24 mouse cellular contexts compared by ENCODE assay signal in genomic region chr4:127533726-127534125, GRCm38 (mm10).
"Had no signal": no experiment of that assay in that cellular context is flagged by ENCODE, and none has a peak within 500 bp of the region (broad histone marks: within the 10 kb centered on the region; RNA-seq: fewer than 3 reads in every experiment).

No protein-coding gene starts in this region.

- H3K27ac ChIP-seq: gastrocnemius, adult 2 months; heart, adult 2 months; heart, embryonic 13.5 days; heart, embryonic 15.5 days; hindbrain, embryonic 13.5 days; hindbrain, embryonic 15.5 days; hindbrain, postnatal 0 days; layer of hippocampus, adult 2 months; left cerebral cortex, adult 2 months; limb, embryonic 10.5 days; limb, embryonic 12.5 days; liver, embryonic 12.5 days; liver, embryonic 14.5 days had no signal

- H3K4me1 ChIP-seq: heart, embryonic 13.5 days; heart, embryonic 15.5 days; hindbrain, embryonic 13.5 days; hindbrain, embryonic 15.5 days; limb, embryonic 10.5 days; limb, embryonic 12.5 days; liver, embryonic 12.5 days had no signal

- DNase-seq: gastrocnemius, adult 2 months; gastrocnemius, postnatal 10 days; gastrocnemius, postnatal 25 days; heart, adult 11 months; heart, adult 2 months; heart, postnatal 14 days; heart, postnatal 36 days; kidney, adult 18-20 months; kidney, postnatal 10 days; kidney, postnatal 25 days; liver had no signal

- H3K9me3 ChIP-seq: heart, embryonic 15.5 days; hindbrain, embryonic 15.5 days; limb, embryonic 10.5 days; limb, embryonic 12.5 days had no signal

- H3K9ac ChIP-seq: heart, embryonic 13.5 days; heart, embryonic 15.5 days; hindbrain, embryonic 13.5 days; hindbrain, embryonic 15.5 days; limb, embryonic 12.5 days; liver, embryonic 12.5 days; liver, embryonic 14.5 days had no signal

- H3K4me3 ChIP-seq: gastrocnemius, adult 2 months; heart, adult 2 months; heart, embryonic 13.5 days; heart, embryonic 15.5 days; hindbrain, embryonic 13.5 days; hindbrain, embryonic 15.5 days; layer of hippocampus, adult 2 months; left cerebral cortex, adult 2 months; limb, embryonic 10.5 days; limb, embryonic 12.5 days; liver, embryonic 12.5 days had no signal

- H3K27me3 ChIP-seq: heart, embryonic 13.5 days; heart, embryonic 15.5 days; hindbrain, embryonic 13.5 days; hindbrain, embryonic 15.5 days; limb, embryonic 12.5 days; liver, embryonic 12.5 days had no signal

- ATAC-seq: hindbrain, postnatal 0 days; intestine, embryonic 16.5 days; liver, embryonic 12.5 days had no signal

- H3K4me2 ChIP-seq: heart, embryonic 11.5 days; heart, embryonic 13.5 days; heart, embryonic 15.5 days; hindbrain, embryonic 13.5 days; hindbrain, embryonic 15.5 days; limb, embryonic 12.5 days; liver, embryonic 12.5 days had no signal

- H3K36me3 ChIP-seq: heart, embryonic 13.5 days; heart, embryonic 15.5 days; hindbrain, embryonic 13.5 days; hindbrain, embryonic 15.5 days; limb, embryonic 10.5 days; limb, embryonic 12.5 days; liver, embryonic 12.5 days had no signal
